Mouse (Mus musculus) E14TG2a.4 (cell line): ENCODE data around the gene Cyfip2.

Source experiments
- CTCF ChIP-seq: conservative IDR thresholded peaks from 2 replicates; pipeline ENCODE4 v1.5.1; 2014; ENCODE audit warnings: low read length
- NANOG ChIP-seq: IDR thresholded peaks from 2 replicates; pipeline ENCODE4 v1.6.1; 2014; ENCODE audit warnings: borderline replicate concordance, low read length, mixed read lengths

DNA sequence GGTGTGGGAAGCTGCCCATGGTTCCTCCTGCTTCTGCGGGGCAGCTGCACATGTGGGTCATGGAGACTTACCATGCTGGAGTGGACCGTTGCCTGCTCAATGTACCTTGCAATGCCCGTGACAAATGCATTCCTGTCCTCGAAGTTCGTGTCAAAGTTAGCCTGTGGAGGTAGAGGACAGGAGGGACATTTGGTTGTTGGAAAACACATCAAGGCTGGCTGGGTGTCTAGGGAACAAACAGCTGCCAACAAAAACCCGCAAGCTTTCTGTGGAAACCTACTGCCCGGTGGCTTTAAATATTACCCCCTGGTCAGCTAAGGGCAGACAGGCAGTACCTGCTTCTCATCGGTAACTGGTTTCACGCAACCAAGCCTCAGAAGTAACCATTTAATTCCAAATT, 23.1 kb downstream of the Cyfip2 start:
- TF ChIP-seq CTCF (no peak), NANOG (no peak)
